Mouse (Mus musculus) MEL (cell line): ENCODE measurements around the gene Olfr221. TPM values are rescaled to one million over a fixed set of nuclear protein-coding genes. Genes with fewer than 3 reads are reported as not detected.

Experiments
- DNase-seq: peaks from one replicate; pipeline ENCODE4 v3.0.0; 2011; ENCODE audit warnings: low read depth, low spot score
- H3K27ac ChIP-seq: 2 replicates; pipeline ENCODE4 v1.5.1; 2012; ENCODE audit warnings: low read depth, mild to moderate bottlenecking, control low read depth, low read length, moderate library complexity; ENCODE audit not compliant: control insufficient read depth
- H3K27me3 ChIP-seq, 2 experiments: fragments of 150-350 bp in 1 of 2; sonication (generic) in 1 of 2; 2 replicates each; pipeline ENCODE4 v1.6.1; 2012; ENCODE audit warnings: low read length in 2 of 2, mild to moderate bottlenecking in 2 of 2, improper control_type of control experiment in 1 of 2, moderate library complexity in 1 of 2; ENCODE audit not compliant: insufficient read depth in 2 of 2, control insufficient read depth in 1 of 2
- H3K36me3 ChIP-seq, 2 experiments: 2 replicates each; pipeline ENCODE4 v1.6.1; 2012 to 2014; ENCODE audit warnings: low read length in 2 of 2, improper control_type of control experiment in 1 of 2, inconsistent platforms in 1 of 2, mild to moderate bottlenecking in 1 of 2; ENCODE audit not compliant: insufficient read depth in 2 of 2, control insufficient read depth in 1 of 2
- H3K4me1 ChIP-seq, 2 experiments: fragments of 150-350 bp in 1 of 2; sonication (generic) in 1 of 2; 2 replicates each; pipeline ENCODE4 v1.6.1; 2012; ENCODE audit warnings: low read length in 2 of 2, improper control_type of control experiment in 1 of 2, mild to moderate bottlenecking in 1 of 2; ENCODE audit not compliant: insufficient read depth in 2 of 2, control insufficient read depth in 1 of 2
- H3K4me3 ChIP-seq, 2 experiments: fragments of 150-350 bp in 1 of 2; sonication (generic) in 1 of 2; 2 replicates each; pipeline ENCODE4 v1.5.1; 2012; ENCODE audit warnings: low read depth in 2 of 2, low read length in 2 of 2, mild to moderate bottlenecking in 2 of 2, moderate library complexity in 2 of 2, control low read depth in 1 of 2, improper control_type of control experiment in 1 of 2; ENCODE audit not compliant: control insufficient read depth in 1 of 2, insufficient read depth in 1 of 2
- H3K79me2 ChIP-seq: 2 replicates; pipeline ENCODE4 v1.6.1; 2012; ENCODE audit warnings: mild to moderate bottlenecking, low read length, moderate library complexity; ENCODE audit not compliant: control insufficient read depth, poor library complexity, insufficient read depth
- H3K9ac ChIP-seq: 2 replicates; pipeline ENCODE4 v1.6.1; 2012; ENCODE audit warnings: low read depth, mild to moderate bottlenecking, control low read depth, low read length, moderate library complexity; ENCODE audit not compliant: control insufficient read depth, poor library complexity, severe bottlenecking
- H3K9me3 ChIP-seq: fragments of 150-350 bp; sonication (generic); replicated peaks from 2 replicates; pipeline ENCODE4 v1.6.1; 2012; ENCODE audit warnings: mild to moderate bottlenecking, low read length, improper control_type of control experiment, moderate library complexity; ENCODE audit not compliant: insufficient read depth
- BHLHE40 ChIP-seq: IDR thresholded peaks from 2 replicates; pipeline ENCODE4 v1.6.1; 2012; ENCODE audit warnings: low read depth, mild to moderate bottlenecking, inconsistent platforms, low read length, improper control_type of control experiment, borderline replicate concordance
- CTCF ChIP-seq, 3 experiments: IDR thresholded peaks in 2 of 3; conservative IDR thresholded peaks in 1 of 3; 2 replicates each; pipeline ENCODE4 v1.5.1; 2011 to 2012; ENCODE audit warnings: low read length in 3 of 3, low read depth in 2 of 3, mild to moderate bottlenecking in 2 of 3, improper control_type of control experiment in 1 of 3, inconsistent platforms in 1 of 3, mixed read lengths in 1 of 3, moderate library complexity in 1 of 3; ENCODE audit not compliant: control insufficient read depth in 1 of 3, insufficient read depth in 1 of 3, poor library complexity in 1 of 3, severe bottlenecking in 1 of 3
- HCFC1 ChIP-seq: IDR thresholded peaks from 2 replicates; pipeline ENCODE4 v1.6.1; 2012; ENCODE audit warnings: low read depth, mild to moderate bottlenecking, inconsistent platforms, low read length, improper control_type of control experiment, moderate library complexity
- MAX ChIP-seq: IDR thresholded peaks from 2 replicates; pipeline ENCODE4 v1.6.1; 2011; ENCODE audit warnings: low read length, improper control_type of control experiment
- MXI1 ChIP-seq: IDR thresholded peaks from 2 replicates; pipeline ENCODE4 v1.6.1; 2011; ENCODE audit warnings: mild to moderate bottlenecking, low read depth, low read length, improper control_type of control experiment
- POLR2AphosphoS2 ChIP-seq: IDR thresholded peaks from 2 replicates; pipeline ENCODE4 v1.6.1; 2011; ENCODE audit warnings: low read length, improper control_type of control experiment
- POLR2AphosphoS5 ChIP-seq: IDR thresholded peaks from 2 replicates; pipeline ENCODE4 v1.6.1; 2012; ENCODE audit warnings: low read depth, borderline replicate concordance, mild to moderate bottlenecking, inconsistent platforms, low read length, moderate library complexity, mixed read lengths
- RAD21 ChIP-seq: IDR thresholded peaks from 2 replicates; pipeline ENCODE4 v1.6.1; 2011; ENCODE audit warnings: mild to moderate bottlenecking, low read depth, low read length, improper control_type of control experiment
- RCOR1 ChIP-seq: IDR thresholded peaks from 2 replicates; pipeline ENCODE4 v1.6.1; 2012; ENCODE audit warnings: low read depth, mild to moderate bottlenecking, inconsistent platforms, low read length, improper control_type of control experiment
- SIN3A ChIP-seq: IDR thresholded peaks from 2 replicates; pipeline ENCODE4 v1.6.1; 2012; ENCODE audit warnings: low read length, improper control_type of control experiment, inconsistent platforms
- TBP ChIP-seq: IDR thresholded peaks from 2 replicates; pipeline ENCODE4 v1.8.0; 2011; ENCODE audit warnings: low read depth, low read length, improper control_type of control experiment
- TCF12 ChIP-seq: IDR thresholded peaks from 2 replicates; pipeline ENCODE4 v1.6.1; 2014; ENCODE audit warnings: low read depth, mild to moderate bottlenecking, inconsistent platforms, low read length, improper control_type of control experiment, moderate library complexity
- ZKSCAN1 ChIP-seq: IDR thresholded peaks from 2 replicates; pipeline ENCODE4 v1.6.1; 2012; ENCODE audit warnings: low read depth, mild to moderate bottlenecking, inconsistent platforms, low read length, improper control_type of control experiment, moderate library complexity
- ZMIZ1 ChIP-seq: IDR thresholded peaks from 2 replicates; pipeline ENCODE4 v1.6.1; 2012; ENCODE audit warnings: low read depth, mild to moderate bottlenecking, inconsistent platforms, low read length, improper control_type of control experiment, moderate library complexity
- polyA plus RNA-seq, 2 experiments: library from polyadenylated mRNA; stranded (reverse) in 1 of 2; unstranded in 1 of 2; fragments of >175 nt in 1 of 2; fragments of >200 nt in 1 of 2; gene quantifications; 2 replicates each; pipeline versions ENCODE4 v1.2.1 to v1.2.4; 2012; ENCODE audit warnings: low replicate concordance in 2 of 2, low read depth in 1 of 2; ENCODE audit not compliant: insufficient read length in 2 of 2, insufficient read depth in 1 of 2, missing spikeins in 1 of 2
- total RNA-seq: library from RNA; depleted of rRNA; stranded (reverse); fragments of 300-350 nt; gene quantifications from 2 replicates; pipeline ENCODE4 v1.2.3, GENCODE M21; 2012

Gene Olfr221
- total and polyA plus RNA-seq, 3 experiments = not detected

DNA sequence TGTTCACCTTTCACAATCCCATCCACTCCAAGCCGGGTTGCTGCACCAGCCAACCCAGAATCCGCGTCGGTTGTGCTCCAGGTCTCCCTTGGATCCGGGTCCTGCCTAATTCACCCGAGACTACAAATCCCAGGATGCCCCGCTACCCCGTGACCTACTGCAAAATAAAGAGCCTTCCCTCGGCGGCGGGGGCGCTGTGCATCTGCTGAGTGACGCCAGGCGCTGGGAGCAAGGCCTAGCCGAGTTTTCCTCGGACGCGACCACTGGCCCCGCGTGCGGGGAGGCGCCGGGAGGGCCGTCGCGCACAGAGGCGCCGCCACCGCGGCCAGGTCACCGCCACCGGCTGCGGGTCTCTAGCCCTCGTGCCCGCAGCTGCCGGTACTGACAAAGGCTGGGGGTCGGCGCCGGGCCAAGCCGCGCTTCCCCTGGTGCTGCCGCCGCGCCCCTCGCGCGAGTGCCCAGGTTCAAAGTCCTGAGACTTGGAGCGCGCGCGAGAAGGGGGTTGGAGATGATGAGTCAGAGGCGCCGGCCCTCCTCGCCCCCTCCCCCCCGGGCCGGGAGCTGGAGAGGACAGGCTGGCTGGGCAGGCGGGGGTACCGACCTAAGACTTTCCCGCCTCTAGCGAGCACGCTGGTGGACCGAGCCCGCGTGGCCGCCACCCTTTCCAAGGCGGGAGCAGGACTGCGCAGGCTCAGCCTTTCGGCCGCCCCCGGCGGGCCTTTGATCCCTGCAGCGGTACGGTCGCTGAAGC is 22.5 kb downstream of the Olfr221 start (continued):
- TF ChIP-seq MXI1 = peak; percentile 85
- no peak; the same call in 1 of the 2 replicates for TF ChIP-seq TBP
- peak; percentile 50; the same call in 1 of the 2 replicates for TF ChIP-seq BHLHE40
- peak; percentile 82 for TF ChIP-seq SIN3A

- Histone ChIP-seq H3K4me1 (peaks cover 6 to 45% of the 10 kb centered on the region in 2 experiments), H3K27ac (peak overlapping the region; percentile 94), H3K36me3 (peaks cover 0 to 29% of the 10 kb centered on the region in 2 experiments; a peak in 2 of 4 replicates), H3K27me3 (no peaks in the 10 kb centered on the region), H3K4me3 (peak overlapping the region; percentile 77 to 84), H3K9ac (peak overlapping the region; percentile 88), H3K79me2 (peaks cover 14% of the 10 kb centered on the region), H3K9me3 (no peaks in the 10 kb centered on the region)
- no peak for DNase-seq
- TF ChIP-seq POLR2AphosphoS2 (no peak), RCOR1 (no peak), HCFC1 (no peak), CTCF (IDR thresholded peaks at IDR 0.05 in 2 of 3, conservative IDR thresholded peaks at IDR 0.05 in 1 of 3; ENCODE audit: control insufficient read depth in 1 of 3, insufficient read depth in 1 of 3, low read depth in 2 of 3, low read length in 3 of 3, poor library complexity in 1 of 3, severe bottlenecking in 1 of 3) (peak; percentile 31 to 53 (median 41); a peak in 5 of 6 replicates), ZMIZ1 (no peak), POLR2AphosphoS5 (no peak), TBP (no peak), MAX (no peak), TCF12 (peak; percentile 13; the same call in 1 of the 2 replicates), RAD21 (peak; percentile 0; the same call in 1 of the 2 replicates), SIN3A (no peak)
Measured at GRCm38 (mm10) chr14:52019051-52019589, 23.1 kb downstream of the Olfr221 start.

DNA sequence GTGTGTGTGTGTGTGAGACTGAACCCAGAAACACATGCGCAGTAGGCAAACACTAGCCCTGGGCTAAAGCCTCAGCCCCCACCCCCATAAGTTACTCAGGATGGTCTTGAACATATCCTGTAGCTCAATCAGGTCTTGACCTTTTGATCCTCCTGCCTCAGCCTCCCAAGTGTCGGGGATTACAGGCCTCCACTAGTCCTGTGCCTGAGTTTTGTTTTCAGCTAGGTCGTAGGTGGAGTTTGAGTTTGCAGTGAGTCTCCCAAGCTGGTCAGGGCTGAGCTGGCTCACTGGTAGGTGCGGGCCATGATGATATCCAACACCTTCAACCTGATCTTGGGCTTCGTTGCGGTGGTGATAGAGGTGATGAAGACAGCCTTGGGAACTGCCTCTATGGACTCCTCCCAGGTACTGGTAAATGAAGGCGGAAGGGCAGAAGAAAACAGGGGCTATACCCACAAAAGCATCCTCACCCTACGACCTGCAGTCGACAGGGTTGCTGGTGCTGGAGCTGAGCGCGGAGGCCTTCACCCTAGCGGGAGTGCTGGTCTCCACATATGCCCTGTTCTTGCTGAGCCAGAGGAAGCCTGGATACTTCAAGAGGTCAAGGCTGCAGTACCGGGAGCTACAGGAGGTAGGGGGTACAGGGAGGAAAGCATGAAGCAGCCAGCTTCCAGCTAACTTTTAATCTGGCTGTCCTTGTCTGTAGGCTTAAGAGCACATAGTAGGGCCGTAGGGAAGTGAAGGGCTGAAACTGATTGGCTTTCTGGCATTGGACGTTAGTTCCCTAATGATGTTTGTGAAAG is 23.8 kb downstream of the Olfr221 start:
- TF ChIP-seq ZKSCAN1 (peak; percentile 91), ZMIZ1 (no peak)
- Histone ChIP-seq H3K36me3 (peaks cover 0 to 23% of the 10 kb centered on the region in 2 experiments; a peak in 2 of 4 replicates), H3K79me2 (peaks cover 14% of the 10 kb centered on the region), H3K9me3 (no peaks in the 10 kb centered on the region), H3K4me1 (peaks cover 3 to 40% of the 10 kb centered on the region in 2 experiments; a peak in 3 of 4 replicates), H3K9ac (peak overlapping the region; percentile 88), H3K4me3 (peak overlapping the region; percentile 77 to 84; a peak in 3 of 4 replicates), H3K27ac (no peak overlapping the region), H3K27me3 (no peaks in the 10 kb centered on the region)
- peak; percentile 25 for DNase-seq
